Mouse (Mus musculus) heart, postnatal 4 days (tissue): ENCODE measurements around the gene Pglyrp1. TPM values are rescaled to one million over a fixed set of nuclear protein-coding genes. Genes with fewer than 3 reads are reported as not detected.

Source experiments
- total RNA-seq, 2 experiments: library from RNA; stranded (reverse); gene quantifications; 2 replicates each; pipeline ENCODE4 v1.2.3; 2021

The Pglyrp1 gene
- total RNA-seq, 2 experiments from 2014 or later = 1.1 to 2.0 TPM

Other genes starting within 250 kb of the Pglyrp1 start
- gene Psg21, start 214.6 kb upstream of the Pglyrp1 start, total RNA-seq = not detected
- not detected for gene Psg20, start 185.1 kb upstream of the Pglyrp1 start, total RNA-seq
- not detected for gene Psg22, start 153.2 kb upstream of the Pglyrp1 start, total RNA-seq
- gene Psg19, start 72.8 kb upstream of the Pglyrp1 start, total RNA-seq = not detected
- not detected for gene Psg17, start 49.7 kb upstream of the Pglyrp1 start, total RNA-seq
- gene Mill2, start 31.4 kb upstream of the Pglyrp1 start, total RNA-seq = 1 to 10 TPM; 2.8 to 3.5 TPM
- 10 to 100 TPM; 11.9 to 14.9 TPM for gene Ccdc61, start 39.1 kb downstream of the Pglyrp1 start, total RNA-seq
- 1 to 10 TPM; 8.6 to 9.1 TPM for gene Nova2, start 54.6 kb downstream of the Pglyrp1 start, total RNA-seq
- gene Nanos2, start 116.1 kb downstream of the Pglyrp1 start, total RNA-seq = under 1 TPM in 1 of 2 experiments, not detected in 1; 0.23 TPM
- gene Mypop, start 119.9 kb downstream of the Pglyrp1 start, total RNA-seq = 1 to 10 TPM; 1.4 to 1.5 TPM
- gene Irf2bp1, start 132.7 kb downstream of the Pglyrp1 start, total RNA-seq = 10 to 100 TPM; 27.3 to 32.3 TPM
- gene Foxa3, start 152.2 kb downstream of the Pglyrp1 start, total RNA-seq = not detected
- gene Sympk, start 153.0 kb downstream of the Pglyrp1 start, total RNA-seq = 10 to 100 TPM; 57.3 to 62.5 TPM
- gene Rsph6a, start 183.4 kb downstream of the Pglyrp1 start, total RNA-seq = not detected
- gene Dmwd, start 204.9 kb downstream of the Pglyrp1 start, total RNA-seq = 10 to 100 TPM; 60.3 to 62.9 TPM
- 100 to 1,000 TPM; 188 to 201 TPM for gene Dmpk, start 212.5 kb downstream of the Pglyrp1 start, total RNA-seq
- 10 to 100 TPM; 10.3 to 10.4 TPM for gene Six5, start 223.3 kb downstream of the Pglyrp1 start, total RNA-seq
- gene Gm4969, start 247.0 kb downstream of the Pglyrp1 start, total RNA-seq = under 1 TPM; 0.33 to 0.56 TPM
- 1 to 10 TPM; 5.5 to 7.2 TPM for gene Fbxo46, start 248.5 kb downstream of the Pglyrp1 start, total RNA-seq